In genomic region chr2:147011474-147012140, GRCm38 (mm10) we compare ENCODE assay signal across 8 mouse cellular contexts. TPM values are rescaled to one million over a fixed set of nuclear protein-coding genes. Genes with fewer than 3 reads are reported as not detected.
A peak's percentile ranks its signal among the peaks of the same experiment; 100 is the strongest.
DNase-seq lines count a peak whose midpoint lies in the region; ATAC-seq lines count a peak whose summit lies in the region.

No protein-coding gene starts in this region.

- H3K27me3 ChIP-seq in hindbrain, embryonic 16.5 days (replicated peaks; ENCODE audit: control insufficient read depth, insufficient read depth, low read length), result no peaks in the 10 kb centered on the region
- H3K27me3 ChIP-seq in megakaryocyte, embryonic 14.5 days (replicated peaks), result no peaks in the 10 kb centered on the region

- peak overlapping the region; percentile 65 for H3K4me2 ChIP-seq in hindbrain, embryonic 16.5 days (ENCODE audit: low read length)

- H3K36me3 ChIP-seq in hindbrain, embryonic 16.5 days (ENCODE audit: control insufficient read depth, insufficient read depth, low read length), result no peaks in the 10 kb centered on the region
- H3K36me3 ChIP-seq in megakaryocyte, embryonic 14.5 days (replicated peaks; ENCODE audit: low read length), result peaks cover 8% of the 10 kb centered on the region

- peaks cover 19% of the 10 kb centered on the region for H3K4me1 ChIP-seq in hindbrain, embryonic 16.5 days (ENCODE audit: control insufficient read depth, insufficient read depth, low read depth, low read length)
- peaks cover 42% of the 10 kb centered on the region for H3K4me1 ChIP-seq in megakaryocyte, embryonic 14.5 days

- WGBS in hindbrain, embryonic 16.5 days, result 77% methylated on average over 3 of the region's 3 CpGs

- peak; percentile 36 for DNase-seq in ovary, adult 18-20 months (ENCODE audit: low spot score)
- no peak for DNase-seq in ovary, postnatal 36 days (ENCODE audit: low spot score)
- peak; percentile 22 for DNase-seq in c-Kit-positive CD71-negative TER-119-negative erythroid progenitor cells, embryonic 14.5 days (ENCODE audit: low read depth)
- DNase-seq in right cerebral cortex, postnatal 36 days (ENCODE audit: low spot score in 2 of 2), result no peak
- DNase-seq in cerebellum, adult 11 months, result no peak
- DNase-seq in cerebellum, adult 18-20 months, result no peak

- H3K4me3 ChIP-seq in hindbrain, embryonic 16.5 days (ENCODE audit: low read length), result peak overlapping the region; percentile 86; the same call in 1 of the 2 replicates
- H3K4me3 ChIP-seq in megakaryocyte, embryonic 14.5 days (replicated peaks), result peak overlapping the region; percentile 98

- peak overlapping the region; percentile 91 for H3K9ac ChIP-seq in hindbrain, embryonic 16.5 days (ENCODE audit: low read depth, low read length)

- peak overlapping the region; percentile 98; the same call in 1 of the 2 replicates for H3K27ac ChIP-seq in hindbrain, embryonic 16.5 days (ENCODE audit: low read depth, low read length)

- H3K9me3 ChIP-seq in hindbrain, embryonic 16.5 days (ENCODE audit: control insufficient read depth, low read length), result no peaks in the 10 kb centered on the region
- H3K9me3 ChIP-seq in megakaryocyte, embryonic 14.5 days, result no peaks in the 10 kb centered on the region

- no peak for ATAC-seq in hindbrain, embryonic 16.5 days

RNA-seq across cellular contexts. Expression of gene Xrn2, which starts 1.2 kb away (rescaled TPM):
- 58.5 and 67.4 TPM in 2 replicates for polyA plus RNA-seq in hindbrain, embryonic 16.5 days (2015; fragmentation: Nextera tagmentation; extraction: Ambion mirVana)
- polyA plus RNA-seq in megakaryocyte, embryonic 14.5 days (2012; ENCODE audit: insufficient read depth, low replicate concordance), result 2.4 and 2.8 TPM in 2 replicates

Comparison
In these comparisons a context has a peak if more than half of its experiments do, and no peak if none do; other contexts are left out.
1. DNase-seq: peak in ovary, adult 18-20 months (single experiment) and c-Kit-positive CD71-negative TER-119-negative erythroid progenitor cells, embryonic 14.5 days (single experiment); none in ovary, postnatal 36 days (single experiment), right cerebral cortex, postnatal 36 days (0 of 2), cerebellum, adult 11 months (single experiment) and cerebellum, adult 18-20 months (0 of 2).
2. RNA of gene Xrn2, which starts 1.2 kb away (polyA plus RNA-seq): 58.5 to 67.4 TPM in hindbrain, embryonic 16.5 days; 2.4 to 2.8 TPM in megakaryocyte, embryonic 14.5 days; every median in the first group is over 10 times any median in the second.